Mouse (Mus musculus) naive thymus-derived CD4-positive, alpha-beta T cell, adult 2 months (primary cell): ENCODE measurements around the gene Grin2b.

Source experiments
- DNase-seq: peaks from one replicate; pipeline ENCODE4 v3.0.0-alpha.2; 2011; ENCODE audit warnings: low read depth

The Grin2b gene

DNA sequence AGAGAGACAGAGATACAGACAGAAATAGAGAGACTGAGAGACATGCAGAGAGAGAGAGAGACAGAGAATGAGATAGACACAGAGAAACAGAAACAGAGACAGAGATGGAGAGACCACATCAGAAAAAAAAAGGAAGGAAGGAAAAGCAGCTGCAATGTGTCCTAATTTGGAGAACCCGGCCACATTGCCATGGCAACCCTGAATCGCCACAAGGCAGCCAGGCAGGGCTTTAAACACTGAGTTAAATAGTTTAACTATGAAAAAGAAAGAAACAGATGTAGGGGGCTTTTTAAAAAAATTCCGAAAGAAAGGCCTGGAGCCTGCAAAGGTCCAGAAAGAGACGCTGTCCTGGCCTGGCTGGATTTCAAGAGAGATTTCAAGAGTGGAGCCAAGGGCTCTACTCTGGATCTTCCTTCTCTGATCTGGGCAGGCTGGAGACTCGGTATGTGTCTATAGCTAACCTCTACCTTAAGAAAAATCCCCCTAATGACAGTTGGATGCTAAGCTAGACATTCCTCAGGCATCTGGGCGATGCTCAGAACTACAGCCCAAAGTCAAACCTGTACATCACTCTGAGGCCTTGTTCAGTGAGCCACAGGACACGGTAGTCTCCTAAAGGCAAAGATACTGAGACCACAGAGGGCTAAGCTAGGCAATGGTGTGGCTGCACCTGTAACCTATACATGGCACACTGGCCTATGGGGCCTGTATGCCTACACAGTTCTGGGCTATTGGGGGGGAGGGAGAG is 162.8 kb downstream of the Grin2b start:
- DNase-seq: no peak

DNA sequence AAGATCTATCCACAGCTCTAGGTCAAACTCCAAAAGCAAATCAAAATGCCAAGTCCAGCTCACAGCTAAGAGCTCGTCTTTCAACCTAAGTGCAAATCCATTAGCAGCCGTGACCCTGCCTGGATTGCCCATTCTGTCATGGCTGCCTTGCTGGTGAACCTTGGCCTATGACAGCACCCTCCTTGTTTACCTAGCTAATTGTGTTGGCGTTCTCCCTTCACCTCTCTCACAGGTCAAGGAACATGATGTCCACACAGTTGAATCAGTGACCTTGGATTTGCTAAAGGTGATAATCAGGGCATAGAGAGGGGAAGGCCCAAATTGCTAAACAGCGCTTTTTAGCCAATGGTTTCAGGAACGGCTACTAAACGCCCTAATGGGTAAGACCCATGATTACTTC is 165.2 kb downstream of the Grin2b start:
- no peak for DNase-seq

DNA sequence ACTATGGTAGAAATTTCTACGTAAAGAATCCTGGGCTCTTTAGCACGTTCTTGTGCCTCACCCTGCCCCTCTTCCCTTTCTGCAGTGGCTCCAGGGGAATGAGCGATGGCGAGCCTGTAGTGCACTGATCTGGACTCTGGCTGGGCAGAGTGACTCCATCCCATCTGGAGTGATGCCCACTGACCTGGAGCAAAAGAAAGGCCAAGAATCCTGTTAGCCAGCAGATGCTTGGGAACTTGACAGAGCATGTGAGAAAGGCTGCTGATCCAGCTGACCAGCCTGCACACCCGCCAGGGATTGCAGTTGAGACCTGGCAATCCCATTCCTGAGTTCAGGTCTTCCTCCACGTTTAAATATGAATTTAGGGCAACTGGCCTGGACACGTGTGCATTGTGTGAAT is 178.6 kb downstream of the Grin2b start:
- DNase-seq: no peak

DNA sequence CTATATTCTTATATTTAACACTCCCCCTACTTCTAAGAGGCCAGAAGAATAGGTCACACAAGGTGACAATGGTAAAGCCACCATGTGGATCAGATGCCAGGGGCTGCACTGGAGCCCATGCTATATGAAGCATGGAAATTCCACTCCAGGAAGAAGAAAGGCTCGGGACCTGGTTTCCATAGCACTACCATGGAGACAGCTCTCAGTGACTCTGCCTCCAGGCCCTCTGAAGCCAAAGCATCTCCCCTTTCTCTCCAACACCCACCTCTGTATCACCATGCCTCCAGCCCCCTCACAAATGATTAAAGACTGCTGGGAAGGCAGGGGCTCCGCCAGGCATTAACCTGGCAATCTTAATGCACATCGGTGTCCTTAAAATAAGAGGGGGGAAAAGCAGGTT is 179.4 kb downstream of the Grin2b start:
- no peak for DNase-seq

DNA sequence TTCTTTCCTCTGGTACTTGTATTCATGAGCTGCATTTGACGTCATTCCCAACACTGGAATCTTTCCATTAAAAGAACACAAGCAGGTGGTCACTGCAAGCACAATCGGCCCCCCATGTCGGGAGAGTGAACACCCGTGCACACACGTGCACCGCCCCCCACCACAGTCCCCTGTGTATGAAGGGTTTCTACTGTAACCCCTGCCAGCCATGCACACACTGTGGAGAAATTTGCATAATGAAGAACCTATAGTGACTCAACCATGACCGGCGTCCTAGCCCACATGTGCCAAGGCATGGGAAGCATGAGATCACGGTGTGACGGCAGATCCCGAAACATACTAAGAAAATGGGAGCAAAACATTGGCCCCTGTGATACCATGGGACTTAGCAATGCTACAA is 179.9 kb downstream of the Grin2b start:
- no peak for DNase-seq

DNA sequence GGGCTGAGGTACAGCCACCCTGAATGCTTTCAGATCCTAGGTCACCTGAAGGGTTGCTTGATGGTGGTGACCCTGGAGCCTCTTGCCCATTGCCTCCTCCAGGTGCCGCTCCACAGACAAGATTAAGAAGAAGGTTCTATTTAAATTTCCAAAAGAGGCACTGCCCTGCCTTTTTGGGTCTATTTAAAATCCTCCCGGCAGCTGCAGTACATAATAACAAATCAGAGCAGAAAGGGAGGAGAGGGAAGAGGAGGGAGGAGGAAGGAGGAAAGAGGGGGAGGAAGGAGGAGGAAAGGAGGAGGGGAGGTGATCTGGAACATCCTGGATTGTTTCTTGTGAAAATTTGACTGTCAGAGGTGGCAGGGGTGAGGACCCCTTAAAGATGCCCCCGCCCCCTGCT is 197.2 kb downstream of the Grin2b start:
- DNase-seq: no peak

DNA sequence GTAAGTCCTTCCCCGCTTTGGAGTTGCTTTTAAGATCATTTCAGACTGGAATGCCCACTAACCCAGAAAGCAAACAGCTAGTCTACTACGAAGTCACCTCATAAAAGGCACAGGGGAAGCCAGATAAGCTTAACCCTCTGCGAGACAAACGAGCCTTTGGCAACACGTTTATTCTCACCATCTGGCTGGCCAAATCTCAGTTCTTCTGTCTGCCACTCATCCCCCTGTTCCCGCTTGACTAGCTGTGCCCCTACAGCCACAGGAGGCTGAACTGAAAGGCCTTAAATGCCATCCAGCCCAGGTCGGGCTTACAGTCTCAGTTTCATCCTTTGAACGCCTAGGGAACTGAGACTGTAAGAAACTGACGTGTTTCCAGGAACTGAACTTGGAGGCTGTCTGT is 200.8 kb downstream of the Grin2b start:
- no peak for DNase-seq

DNA sequence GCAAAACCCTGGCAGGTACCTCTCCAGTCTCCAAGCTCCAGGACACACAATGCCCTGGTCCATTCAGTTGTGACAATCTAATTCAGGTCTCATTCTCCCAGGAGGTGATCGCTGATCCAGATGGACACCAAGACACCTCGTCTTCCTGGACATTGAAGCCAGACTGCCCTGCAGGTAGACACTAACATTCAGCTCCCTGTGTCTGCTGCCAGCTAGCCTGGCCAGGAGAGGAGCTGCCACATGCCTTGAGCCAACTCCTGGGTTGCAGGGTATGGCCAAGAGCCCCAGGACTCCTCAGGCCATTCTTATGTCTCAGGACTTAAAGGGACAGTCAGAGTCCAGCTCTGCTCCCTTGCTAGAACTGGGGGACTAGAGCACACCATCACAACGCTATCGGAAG is 201.8 kb downstream of the Grin2b start:
- DNase-seq: no peak

DNA sequence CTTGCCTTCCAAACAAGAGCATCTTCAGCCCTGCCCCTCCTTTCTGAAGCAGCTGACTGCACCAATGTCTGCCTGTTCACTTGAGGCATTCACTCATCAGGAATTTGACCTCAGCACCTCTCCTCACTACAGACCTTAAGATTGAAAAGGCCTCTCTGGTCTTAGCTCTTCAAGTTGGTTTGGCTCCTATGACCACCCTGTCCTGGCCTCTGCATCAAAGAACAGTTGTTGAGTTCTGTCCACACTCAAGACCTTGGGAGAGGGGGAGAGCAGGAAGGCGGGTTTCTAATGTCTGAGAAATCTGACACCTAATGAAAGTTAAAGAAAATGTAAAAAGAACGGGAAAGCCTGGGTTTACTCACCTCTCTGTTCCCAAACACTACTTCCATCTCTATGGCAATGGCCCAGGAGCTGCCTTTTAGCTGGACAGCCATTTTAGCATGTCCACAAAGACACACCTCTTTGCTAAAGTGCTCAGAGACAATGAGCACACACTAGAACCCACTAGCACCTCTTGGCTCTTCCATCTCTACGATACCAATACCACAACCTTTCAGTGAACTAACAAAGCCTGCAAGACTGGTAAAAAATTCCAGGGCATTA is 202.5 kb downstream of the Grin2b start:
- DNase-seq: no peak

DNA sequence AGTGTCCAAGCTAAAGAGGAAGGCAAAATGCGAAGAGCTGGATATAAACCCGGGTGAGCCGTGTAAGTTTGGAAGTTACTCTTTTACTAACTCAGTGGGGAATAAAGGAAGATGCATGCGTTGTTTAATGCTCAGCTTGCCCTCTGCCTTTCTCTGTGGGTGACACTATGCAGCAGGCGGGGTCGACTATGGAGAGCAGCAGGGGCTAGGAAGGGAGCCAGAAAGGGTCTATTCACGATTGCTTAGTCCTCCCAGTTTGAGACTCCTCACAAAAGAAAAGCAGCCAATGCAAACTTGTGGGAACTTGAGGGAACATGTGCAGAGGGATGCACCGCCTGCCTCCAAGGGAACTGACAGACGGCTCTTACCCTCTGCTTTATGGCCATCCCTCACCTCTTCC is 211.5 kb downstream of the Grin2b start:
- no peak for DNase-seq

DNA sequence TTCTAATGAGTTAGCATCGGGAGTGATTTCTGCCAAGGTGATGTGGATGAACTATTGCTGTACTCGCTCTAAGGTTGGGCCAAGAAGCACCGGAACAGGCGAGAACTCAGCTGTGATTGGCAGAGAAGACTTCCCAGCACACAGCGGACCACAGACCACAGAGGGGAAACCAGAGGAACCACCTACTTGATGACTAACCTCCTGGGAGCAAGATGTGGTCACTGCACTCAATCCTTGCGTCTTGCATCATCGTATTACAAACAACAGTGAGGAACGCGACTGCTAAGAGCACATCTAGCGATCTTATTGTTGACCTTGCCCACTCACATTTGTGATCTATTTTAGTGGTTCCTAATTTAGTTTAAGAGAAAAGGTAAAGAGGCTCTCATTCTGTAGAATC is 213.7 kb downstream of the Grin2b start:
- DNase-seq: no peak

DNA sequence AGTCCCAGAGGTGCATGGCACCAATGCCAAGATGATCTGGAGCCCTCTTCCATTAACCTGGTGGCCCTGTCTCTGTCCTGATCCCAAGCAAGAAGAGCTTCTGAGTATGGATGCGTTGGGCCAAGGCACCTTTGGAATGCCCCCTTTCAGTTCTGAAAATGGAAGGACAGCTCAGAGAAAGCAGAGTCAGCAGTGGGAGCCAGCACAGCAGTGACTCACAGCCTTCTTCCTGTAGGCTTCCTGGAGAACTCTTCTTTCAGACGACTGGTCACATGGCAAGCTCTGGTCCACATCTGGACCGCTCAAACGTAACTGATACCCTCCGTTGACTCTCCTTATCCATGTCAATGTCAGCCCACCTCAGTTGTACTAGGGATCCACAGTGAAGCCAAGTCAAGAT is 221.6 kb downstream of the Grin2b start:
- DNase-seq: no peak

DNA sequence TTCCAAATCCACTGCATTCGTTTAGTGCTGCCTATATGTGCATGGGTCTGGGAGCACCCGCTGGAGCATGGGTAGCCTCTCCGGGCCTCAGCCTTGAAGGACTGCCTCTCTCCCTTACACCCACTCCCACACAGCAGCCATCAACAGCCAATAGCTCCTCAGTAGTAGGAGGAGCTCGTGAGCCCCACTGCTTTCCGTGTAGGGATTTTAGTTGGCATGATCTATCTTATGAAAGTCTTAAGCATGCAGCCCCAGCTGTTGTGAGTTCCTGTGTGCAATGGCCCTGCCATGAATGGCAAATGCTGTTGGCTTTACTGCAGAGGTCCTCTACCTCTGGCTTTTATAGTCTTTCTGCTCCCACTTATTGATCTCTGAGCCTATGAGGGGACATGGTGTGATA is 227.8 kb downstream of the Grin2b start:
- DNase-seq: no peak

DNA sequence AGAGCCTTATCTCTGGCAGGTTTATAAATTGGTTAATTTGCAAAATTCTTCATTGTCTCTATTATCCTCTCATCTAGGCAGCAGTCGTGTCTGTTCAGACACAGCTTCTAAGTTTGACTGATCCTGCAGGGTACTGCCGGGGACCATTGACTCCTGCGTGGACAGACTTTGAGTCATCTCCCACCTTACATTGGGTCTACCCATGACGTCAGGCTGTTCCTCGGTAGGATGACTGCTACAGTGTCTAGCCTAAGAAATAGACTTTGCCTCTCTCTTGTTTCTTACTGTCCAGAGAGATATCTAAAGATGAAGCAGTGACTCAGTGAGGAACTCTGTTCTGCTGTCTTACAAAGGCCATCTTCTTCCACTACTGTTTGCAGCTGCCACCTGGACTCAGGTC is 229.0 kb downstream of the Grin2b start:
- no peak for DNase-seq

DNA sequence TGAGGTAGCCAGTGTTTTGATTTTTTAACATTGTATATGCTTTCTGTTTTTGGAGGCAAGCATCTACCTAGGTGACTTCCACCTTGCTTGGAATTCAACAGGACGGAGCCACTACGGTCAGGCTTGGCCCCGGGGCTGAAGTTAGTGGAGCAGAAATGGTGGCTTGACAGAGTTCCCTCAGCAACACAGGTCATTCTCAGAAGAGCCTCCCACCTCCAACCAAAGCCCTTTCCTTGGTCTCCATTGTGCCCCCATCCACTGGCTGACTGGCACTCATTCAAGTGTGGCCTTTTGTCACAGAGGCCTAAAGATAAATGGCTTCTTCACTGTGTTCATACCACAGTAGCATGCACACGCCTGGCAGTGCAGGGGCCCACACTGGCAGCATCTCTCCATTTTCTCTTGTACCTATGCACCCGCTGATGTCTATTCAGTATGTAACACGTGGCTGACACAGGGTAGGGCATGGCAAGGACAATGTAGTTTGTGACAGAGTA is 230.1 kb downstream of the Grin2b start:
- no peak for DNase-seq

DNA sequence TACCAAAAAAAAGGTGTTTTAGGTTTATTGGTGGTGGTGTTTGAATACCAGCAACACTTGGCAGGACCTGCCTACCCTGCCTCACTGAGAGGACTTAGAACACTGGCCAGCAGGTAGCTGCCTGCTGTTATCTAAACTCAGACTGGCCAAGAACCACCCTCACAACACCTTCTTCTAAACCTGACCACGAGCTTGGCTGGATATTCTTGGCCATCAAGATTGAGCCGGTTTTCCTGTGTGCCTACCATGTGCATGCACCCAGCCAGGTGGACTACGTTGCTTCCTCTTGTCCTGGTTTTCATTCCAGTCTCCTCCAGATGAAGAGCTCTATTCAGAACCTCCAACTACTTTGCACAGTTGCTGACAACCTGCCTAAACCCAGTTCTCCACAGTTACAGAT is 240.4 kb downstream of the Grin2b start:
- DNase-seq: no peak

DNA sequence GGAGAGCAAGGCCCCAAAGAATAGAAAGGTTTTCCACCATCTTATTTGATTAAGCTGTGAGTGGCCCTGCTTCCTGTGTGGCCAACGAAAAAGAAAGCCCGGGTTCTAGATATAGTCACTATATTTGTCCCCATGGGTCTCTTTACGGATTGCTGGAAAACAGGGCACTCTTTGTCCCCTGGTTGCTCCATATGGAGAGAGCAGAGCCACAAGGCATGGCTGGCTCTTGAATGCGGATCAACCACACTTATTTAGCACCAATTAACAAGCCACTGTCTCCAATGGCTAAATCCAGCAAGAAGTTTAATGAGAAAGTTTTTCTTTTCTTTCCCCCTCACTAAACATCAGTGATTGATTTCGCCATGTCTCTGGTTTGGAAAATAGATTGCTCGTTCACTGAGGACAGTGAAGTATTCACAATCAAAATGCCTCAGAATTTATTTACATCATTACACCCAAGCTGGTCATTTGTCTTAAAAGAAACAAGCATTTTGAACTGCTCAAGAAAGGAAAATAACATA is 240.9 kb downstream of the Grin2b start:
- no peak for DNase-seq

DNA sequence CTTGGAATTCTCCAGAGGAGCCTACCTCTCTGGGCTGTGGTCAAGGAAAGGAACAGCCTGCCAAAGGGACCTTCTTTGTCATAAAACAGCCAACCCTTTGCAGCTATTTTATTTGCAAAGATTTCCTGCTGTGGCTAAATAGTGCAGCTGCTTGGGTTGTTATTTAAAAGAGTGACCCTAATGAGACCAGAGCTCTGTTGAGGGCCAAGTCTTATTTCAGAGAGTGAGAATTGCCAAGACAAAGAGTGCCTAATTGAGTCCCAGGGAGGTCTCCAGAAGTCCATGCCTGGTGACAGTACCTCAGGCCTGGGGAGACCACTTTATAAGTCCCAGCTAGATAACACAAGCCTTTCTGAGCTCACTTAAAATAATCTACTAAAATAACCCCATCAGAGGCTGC is 255.6 kb downstream of the Grin2b start:
- no peak for DNase-seq

DNA sequence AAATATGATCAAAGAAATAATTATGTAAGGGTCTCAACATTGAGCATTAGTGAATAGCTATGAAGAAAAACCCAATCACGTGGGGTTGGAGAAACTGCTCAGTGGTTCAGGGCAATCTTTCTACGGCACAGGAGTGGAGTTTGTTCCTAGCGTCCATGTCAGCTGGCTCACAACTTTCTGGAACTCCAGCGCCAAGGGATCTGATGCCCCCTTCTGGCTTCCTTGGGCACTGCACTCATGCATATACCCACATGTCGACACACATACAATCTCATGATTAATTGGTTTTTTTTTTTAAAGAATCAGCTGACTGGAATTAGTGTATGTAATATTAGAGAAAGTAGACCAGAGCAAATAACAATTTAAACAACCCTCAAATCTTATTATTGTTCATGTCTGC is 258.7 kb downstream of the Grin2b start:
- no peak for DNase-seq

DNA sequence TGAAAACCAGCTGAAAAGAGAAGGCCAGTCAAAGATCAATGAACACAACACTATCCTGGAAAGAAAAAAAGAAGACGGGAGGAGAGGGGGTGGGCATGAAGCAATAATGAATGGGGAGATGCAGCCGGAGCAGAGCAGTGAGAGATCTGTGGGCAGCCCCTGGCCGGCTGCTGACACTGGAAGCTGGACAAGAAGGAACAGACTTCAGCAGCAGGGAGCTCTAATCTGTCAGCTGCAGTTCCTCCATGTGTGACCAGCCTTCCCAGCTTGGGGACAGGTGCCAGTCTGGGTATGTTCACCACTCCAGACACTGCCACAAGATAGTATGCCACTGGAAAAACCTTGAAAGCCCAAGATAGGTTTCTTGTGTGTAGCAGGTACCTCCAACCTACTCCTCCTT is 261.2 kb downstream of the Grin2b start:
- DNase-seq: no peak

DNA sequence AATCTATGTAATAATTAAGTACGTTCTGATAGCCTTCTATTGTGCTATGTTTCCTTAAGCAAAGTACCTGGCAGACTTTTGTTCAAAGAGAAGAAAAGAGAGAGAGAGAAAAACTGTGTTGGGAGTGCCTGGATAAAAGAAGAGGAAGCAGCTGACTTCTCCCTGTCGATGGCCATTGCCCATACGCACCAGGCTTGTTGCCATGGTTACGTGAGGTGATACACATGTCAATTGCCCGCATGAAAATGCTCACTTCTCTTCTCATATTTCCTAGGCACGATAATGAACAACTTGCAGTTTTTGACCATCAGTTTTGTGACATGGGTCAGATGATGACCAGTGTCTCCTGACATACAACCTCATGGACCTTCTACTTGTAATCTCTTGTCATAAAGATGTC is 262.2 kb downstream of the Grin2b start:
- no peak for DNase-seq

DNA sequence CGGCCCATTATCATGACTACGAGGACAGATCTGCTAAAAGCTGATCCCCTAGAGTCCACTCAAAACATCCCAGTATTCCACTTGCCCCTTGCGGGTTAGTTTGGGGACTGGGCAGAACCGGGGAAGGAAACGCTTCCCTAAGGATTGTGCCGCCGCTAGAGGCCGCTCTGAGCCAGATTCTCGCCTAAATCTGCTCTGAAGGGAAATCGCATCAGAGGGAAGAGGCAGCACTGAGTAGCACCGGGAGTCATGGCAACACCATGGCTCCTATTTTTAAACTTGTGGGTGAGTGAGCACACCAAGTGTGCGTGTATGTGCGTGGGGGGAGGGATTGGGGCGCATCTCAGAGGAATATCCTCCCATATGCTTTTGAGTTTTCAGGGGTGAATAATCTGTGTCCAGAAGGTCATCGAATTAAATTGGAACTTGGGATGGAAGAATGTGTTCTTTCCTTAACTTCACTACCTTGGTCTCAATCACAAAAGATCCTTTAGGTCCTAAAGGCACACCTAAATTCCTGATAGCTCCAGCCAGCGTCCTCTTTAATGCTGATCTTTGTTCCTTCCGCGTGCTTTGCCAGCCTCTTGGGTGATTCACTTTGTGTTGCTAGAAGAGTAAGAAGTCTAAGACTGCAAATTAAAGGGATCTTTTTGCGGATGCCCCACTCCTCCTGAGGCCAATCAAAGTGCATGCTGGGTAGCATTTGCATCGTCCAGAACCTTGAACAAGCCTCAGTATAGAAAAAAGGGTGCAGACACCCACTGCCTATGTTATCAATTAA is 265.6 kb downstream of the Grin2b start:
- peak; percentile 21 for DNase-seq

DNA sequence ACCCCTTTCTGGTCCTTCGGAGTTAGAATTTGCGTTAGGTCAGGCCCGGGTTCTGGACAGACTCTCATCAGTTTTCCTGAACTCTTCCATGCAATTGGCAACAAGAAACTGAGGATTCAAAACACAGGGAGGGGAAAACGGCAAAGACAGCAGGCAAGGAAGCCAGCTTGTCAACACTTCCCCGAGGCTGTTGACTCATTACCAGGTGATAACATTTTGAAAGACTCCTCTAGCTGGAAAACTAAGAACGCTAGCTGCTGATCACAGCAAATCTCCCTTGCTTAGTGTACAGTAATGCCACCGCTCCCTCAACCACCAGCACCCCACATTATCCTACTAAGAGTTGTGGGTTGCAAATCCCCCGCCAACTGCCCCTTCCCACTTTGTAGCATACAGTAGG is 266.2 kb downstream of the Grin2b start:
- DNase-seq: no peak
